Mouse (Mus musculus) limb, embryonic 15.5 days (tissue): ENCODE measurements around the gene Itk. TPM values are rescaled to one million over a fixed set of nuclear protein-coding genes. Genes with fewer than 3 reads are reported as not detected.

Source experiments
- ATAC-seq: fragments of 200-750 bp; cut with Nextera tagmentation; 2 replicates; pipeline ENCODE4 v1.8.0; 2017; ENCODE audit warnings: low read depth, moderate TSS enrichment; ENCODE audit not compliant: insufficient number of reproducible peaks, low FRiP score, low TSS enrichment
- H3K27ac ChIP-seq: fragments of 300-500 bp; sonication (generic); 2 replicates; pipeline ENCODE4 v1.5.1; 2015; ENCODE audit warnings: moderate library complexity, mild to moderate bottlenecking, inconsistent platforms
- H3K27me3 ChIP-seq: fragments of 300-500 bp; sonication (generic); 2 replicates; pipeline ENCODE4 v1.6.1; 2015; ENCODE audit warnings: inconsistent platforms
- H3K36me3 ChIP-seq: fragments of 300-500 bp; sonication (generic); 2 replicates; pipeline ENCODE4 v1.6.1; 2015; ENCODE audit warnings: inconsistent platforms
- H3K4me1 ChIP-seq: fragments of 300-500 bp; sonication (generic); 2 replicates; pipeline ENCODE4 v1.6.1; 2015; ENCODE audit warnings: inconsistent platforms
- H3K4me2 ChIP-seq: fragments of 300-500 bp; sonication (generic); 2 replicates; pipeline ENCODE4 v1.6.1; 2015; ENCODE audit warnings: mild to moderate bottlenecking, inconsistent platforms
- H3K4me3 ChIP-seq: fragments of 300-500 bp; sonication (generic); 2 replicates; pipeline ENCODE4 v1.5.1; 2015; ENCODE audit warnings: mild to moderate bottlenecking, inconsistent platforms
- H3K9ac ChIP-seq: fragments of 300-500 bp; sonication (generic); 2 replicates; pipeline ENCODE4 v1.6.1; 2015; ENCODE audit warnings: inconsistent platforms
- H3K9me3 ChIP-seq: fragments of 300-500 bp; sonication (generic); 2 replicates; pipeline ENCODE4 v1.6.1; 2016; ENCODE audit warnings: inconsistent platforms
- WGBS: fragments of 180-500 bp; shearing (Covaris S2); methylation state at CpG from one replicate; pipeline ENCODE4 v1.1.7; 2015; 5-methylcytosine and 5-hydroxymethylcytosine counted together
- polyA plus RNA-seq: library from polyadenylated mRNA; unstranded; fragments of >200 nt; fragmentation: Nextera tagmentation; extraction: Ambion mirVana; gene quantifications from 2 replicates; pipeline ENCODE4 v1.2.1, GENCODE M21; 2015

Gene Itk
- polyA plus RNA-seq, 1 experiment from 2014 or later, result 0.38 TPM

GRCm38 (mm10) chr11:46310647-46311063 lies 78.7 kb downstream of the Itk start:
- Histone ChIP-seq H3K36me3 (no peaks in the 10 kb centered on the region), H3K4me2 (0 out of 2 replicates have a peak overlapping the region, but pooled peaks have one; percentile 97), H3K27me3 (peaks cover 12% of the 10 kb centered on the region; the same call in 1 of the 2 replicates), H3K27ac (no peak overlapping the region), H3K9ac (no peak overlapping the region), H3K4me3 (no peak overlapping the region), H3K4me1 (peaks cover 29% of the 10 kb centered on the region), H3K9me3 (no peaks in the 10 kb centered on the region)
- WGBS, result 70% methylated on average over 5 of the region's 5 CpGs
- ATAC-seq, result no peak

- H3K36me3 ChIP-seq, result no peaks in the 10 kb centered on the region
- peaks cover 31% of the 10 kb centered on the region for H3K4me1 ChIP-seq
- ATAC-seq, result no peak
- peaks cover 12% of the 10 kb centered on the region; the same call in 1 of the 2 replicates for H3K27me3 ChIP-seq
- H3K27ac ChIP-seq, result no peak overlapping the region
- no peak overlapping the region for H3K4me2 ChIP-seq
- H3K9me3 ChIP-seq, result no peaks in the 10 kb centered on the region
- WGBS, result 69% methylated on average over 10 of the region's 10 CpGs
- H3K4me3 ChIP-seq, result no peak overlapping the region
- H3K9ac ChIP-seq, result no peak overlapping the region
Measured at GRCm38 (mm10) chr11:46309808-46310555, 79.3 kb downstream of the Itk start.

- H3K4me2 ChIP-seq, result no peak overlapping the region
Measured at GRCm38 (mm10) chr11:46309111-46309741, 80.1 kb downstream of the Itk start.

GRCm38 (mm10) chr11:46308271-46308974 lies 80.9 kb downstream of the Itk start:
- Histone ChIP-seq H3K27me3 (peaks cover 12% of the 10 kb centered on the region; the same call in 1 of the 2 replicates), H3K4me1 (peaks cover 34% of the 10 kb centered on the region), H3K9ac (no peak overlapping the region), H3K36me3 (no peaks in the 10 kb centered on the region), H3K4me2 (no peak overlapping the region), H3K27ac (no peak overlapping the region; the same call in 1 of the 2 replicates), H3K4me3 (no peak overlapping the region), H3K9me3 (no peaks in the 10 kb centered on the region)
- 75% methylated on average over 11 of the region's 11 CpGs for WGBS
- ATAC-seq, result no peak

More at GRCm38 (mm10) chr11:46309111-46309741, 80.1 kb downstream of the Itk start:
- no peak overlapping the region for H3K27ac ChIP-seq
- 74% methylated on average over 20 of the region's 20 CpGs for WGBS
- H3K36me3 ChIP-seq, result no peaks in the 10 kb centered on the region
- ATAC-seq, result no peak
- no peak overlapping the region for H3K9ac ChIP-seq
- H3K4me1 ChIP-seq, result peaks cover 34% of the 10 kb centered on the region
- H3K4me3 ChIP-seq, result no peak overlapping the region
- no peaks in the 10 kb centered on the region for H3K9me3 ChIP-seq
- H3K27me3 ChIP-seq, result peaks cover 12% of the 10 kb centered on the region; the same call in 1 of the 2 replicates

- H3K27me3 ChIP-seq, result peaks cover 12% of the 10 kb centered on the region; the same call in 1 of the 2 replicates
- no peak overlapping the region for H3K4me2 ChIP-seq
- H3K4me3 ChIP-seq, result no peak overlapping the region
- 87% methylated on average over 7 of the region's 7 CpGs for WGBS
- no peaks in the 10 kb centered on the region for H3K36me3 ChIP-seq
- no peak overlapping the region for H3K9ac ChIP-seq
- no peak for ATAC-seq
- H3K27ac ChIP-seq, result no peak overlapping the region
- H3K9me3 ChIP-seq, result no peaks in the 10 kb centered on the region
- peaks cover 34% of the 10 kb centered on the region for H3K4me1 ChIP-seq
Measured at GRCm38 (mm10) chr11:46307768-46308167, 81.5 kb downstream of the Itk start.

GRCm38 (mm10) chr11:46306776-46307175 lies 82.5 kb downstream of the Itk start:
- Histone ChIP-seq H3K9ac (no peak overlapping the region), H3K36me3 (no peaks in the 10 kb centered on the region), H3K9me3 (no peaks in the 10 kb centered on the region), H3K4me1 (peaks cover 31% of the 10 kb centered on the region), H3K4me2 (no peak overlapping the region), H3K4me3 (no peak overlapping the region), H3K27me3 (peaks cover 6% of the 10 kb centered on the region; the same call in 1 of the 2 replicates), H3K27ac (no peak overlapping the region)
- ATAC-seq, result no peak
- WGBS, result 85% methylated on average over 7 of the region's 7 CpGs

GRCm38 (mm10) chr11:46305881-46306520 lies 83.3 kb downstream of the Itk start:
- WGBS, result 75% methylated on average over 9 of the region's 9 CpGs
- Histone ChIP-seq H3K27ac (no peak overlapping the region), H3K27me3 (no peaks in the 10 kb centered on the region), H3K4me2 (no peak overlapping the region), H3K9ac (no peak overlapping the region), H3K4me3 (no peak overlapping the region), H3K9me3 (no peaks in the 10 kb centered on the region), H3K36me3 (no peaks in the 10 kb centered on the region), H3K4me1 (peaks cover 24% of the 10 kb centered on the region)
- no peak for ATAC-seq

GRCm38 (mm10) chr11:46304864-46305710 lies 84.2 kb downstream of the Itk start:
- H3K27me3 ChIP-seq, result no peaks in the 10 kb centered on the region
- H3K4me2 ChIP-seq, result no peak overlapping the region
- H3K4me1 ChIP-seq, result peaks cover 21% of the 10 kb centered on the region
- no peak for ATAC-seq
- H3K9me3 ChIP-seq, result no peaks in the 10 kb centered on the region
- no peak overlapping the region for H3K4me3 ChIP-seq
- no peak overlapping the region for H3K27ac ChIP-seq
- H3K36me3 ChIP-seq, result no peaks in the 10 kb centered on the region
- WGBS, result 67% methylated on average over 9 of the region's 9 CpGs
- no peak overlapping the region for H3K9ac ChIP-seq

- Histone ChIP-seq H3K4me1 (peaks cover 15% of the 10 kb centered on the region), H3K36me3 (no peaks in the 10 kb centered on the region), H3K4me3 (no peak overlapping the region), H3K9me3 (no peaks in the 10 kb centered on the region), H3K9ac (no peak overlapping the region), H3K27ac (no peak overlapping the region), H3K4me2 (no peak overlapping the region), H3K27me3 (no peaks in the 10 kb centered on the region)
- 69% methylated on average over 10 of the region's 10 CpGs for WGBS
- ATAC-seq, result no peak
Measured at GRCm38 (mm10) chr11:46304093-46304492, 85.2 kb downstream of the Itk start.

GRCm38 (mm10) chr11:46302471-46302870 lies 86.8 kb downstream of the Itk start:
- Histone ChIP-seq H3K9ac (no peak overlapping the region), H3K27me3 (no peaks in the 10 kb centered on the region), H3K9me3 (no peaks in the 10 kb centered on the region), H3K4me1 (peaks cover 10% of the 10 kb centered on the region), H3K4me3 (no peak overlapping the region), H3K36me3 (no peaks in the 10 kb centered on the region), H3K4me2 (no peak overlapping the region), H3K27ac (no peak overlapping the region)
- 82% methylated on average over 9 of the region's 9 CpGs for WGBS
- ATAC-seq, result no peak
